Mouse (Mus musculus) spleen, adult 2 months (tissue): Measurements from ENCODE around the gene Igf2.

Experiments used
- CTCF ChIP-seq: fragments of 200-500 bp; IDR thresholded peaks from 2 replicates; pipeline ENCODE4 v1.5.1; 2011; ENCODE audit warnings: mild to moderate bottlenecking, inconsistent platforms; ENCODE audit not compliant: insufficient read depth, insufficient read length, insufficient replicate concordance; ENCODE audit errors: extremely low read depth
- POLR2A ChIP-seq: fragments of 200-500 bp; IDR thresholded peaks from 2 replicates; pipeline ENCODE4 v1.6.1; 2011; ENCODE audit warnings: low read depth, low read length, inconsistent platforms

DNA sequence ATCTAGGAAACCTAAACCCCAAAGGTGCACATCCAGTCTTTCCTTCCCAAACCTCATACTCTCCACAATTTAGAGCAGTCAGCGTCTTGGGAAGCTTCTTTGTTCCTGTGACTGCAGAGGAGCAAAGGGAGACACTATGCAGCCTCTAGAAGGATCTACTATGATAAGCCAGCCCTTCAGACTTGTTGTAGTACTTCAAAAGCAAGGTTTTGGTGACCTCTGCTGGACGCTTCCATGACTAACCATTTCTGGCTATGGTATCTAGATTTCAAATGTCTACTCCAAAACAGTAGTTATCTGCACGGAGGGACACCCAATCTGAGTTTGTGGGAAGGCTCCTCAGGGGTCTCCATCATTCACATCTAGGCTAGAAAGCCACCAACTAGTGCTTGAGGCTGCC lies 9.0 kb upstream of the Igf2 start:
- no peak for TF ChIP-seq CTCF
- no peak for TF ChIP-seq POLR2A
